Mouse (Mus musculus) cortical plate, adult 2 months (tissue): Measurements from ENCODE around the gene Dyrk1a. TPM values are rescaled to one million over a fixed set of nuclear protein-coding genes. Genes with fewer than 3 reads are reported as not detected.

Experiments
- H3K27ac ChIP-seq: fragments of 200-500 bp; 2 replicates; pipeline ENCODE4 v1.5.1; 2012; ENCODE audit warnings: low read length, control low read depth, inconsistent platforms; ENCODE audit not compliant: insufficient read depth
- H3K4me1 ChIP-seq: fragments of 200-500 bp; 2 replicates; pipeline ENCODE4 v1.6.1; 2011; ENCODE audit warnings: low read length; ENCODE audit not compliant: control insufficient read depth, insufficient read depth
- H3K4me3 ChIP-seq: fragments of 200-500 bp; 2 replicates; pipeline ENCODE4 v1.5.1; 2011; ENCODE audit warnings: mild to moderate bottlenecking, low read length, control low read depth; ENCODE audit not compliant: insufficient read depth
- CTCF ChIP-seq: fragments of 200-500 bp; IDR thresholded peaks from 2 replicates; pipeline ENCODE4 v1.5.1; 2011; ENCODE audit warnings: mild to moderate bottlenecking, control low read depth, low read length; ENCODE audit not compliant: insufficient read depth; ENCODE audit errors: extremely low read depth
- POLR2A ChIP-seq: fragments of 200-500 bp; IDR thresholded peaks from 2 replicates; pipeline ENCODE4 v1.6.1; 2011; ENCODE audit warnings: mild to moderate bottlenecking, low read length, control low read depth; ENCODE audit not compliant: insufficient read depth; ENCODE audit errors: extremely low read depth
- polyA plus RNA-seq: library from polyadenylated mRNA; depleted of rRNA; stranded (reverse); fragments of >200 nt; gene quantifications from 2 replicates; pipeline ENCODE4 v1.2.3, GENCODE M21; 2012

Dyrk1a gene
- polyA plus RNA-seq, 1 experiment: 41.2 TPM

DNA sequence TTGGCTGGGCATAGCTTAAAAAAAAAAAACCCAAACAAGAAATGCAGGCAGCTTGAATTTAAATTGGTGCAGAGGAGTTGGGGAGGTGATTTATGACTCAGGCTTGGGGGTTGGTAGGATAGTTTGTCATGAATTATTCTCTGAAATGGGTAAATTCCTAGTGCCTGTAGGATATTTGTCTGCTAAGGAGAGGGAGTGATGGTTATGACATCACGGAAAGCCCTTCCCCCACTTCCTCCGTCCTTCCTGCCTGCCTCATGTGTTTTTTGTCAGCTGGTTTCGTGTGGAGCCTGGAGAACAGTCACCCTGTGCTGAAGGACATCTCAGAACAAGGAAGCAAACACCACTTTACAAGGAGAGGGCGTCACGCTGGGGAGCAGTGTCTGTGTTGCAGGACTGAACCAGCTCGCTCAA lies 31.7 kb downstream of the Dyrk1a start:
- H3K4me1 ChIP-seq: peaks cover 30% of the 10 kb centered on the region
- TF ChIP-seq POLR2A (no peak), CTCF (no peak)
- H3K27ac ChIP-seq: 0 out of 2 replicates have a peak overlapping the region, but pooled peaks have one; percentile 28
- H3K4me3 ChIP-seq: no peak overlapping the region

DNA sequence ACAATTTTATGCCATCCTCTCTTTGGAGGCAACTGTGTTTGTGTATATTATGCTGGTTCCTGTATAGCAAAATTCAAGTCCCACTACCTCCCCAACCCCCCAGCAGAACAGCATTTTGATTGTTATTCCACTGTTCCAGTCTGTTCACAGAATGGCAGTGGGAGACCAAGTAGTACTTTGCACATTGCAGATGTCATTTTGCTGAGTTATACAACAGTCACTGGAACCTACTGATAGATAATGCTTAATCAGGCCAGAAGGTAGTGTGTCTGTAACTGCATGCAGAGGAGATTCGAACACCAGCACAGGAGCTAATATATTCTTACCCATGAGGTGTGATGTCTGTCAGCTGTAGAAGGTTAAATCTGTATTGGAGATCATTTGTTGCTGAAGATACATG lies 32.4 kb downstream of the Dyrk1a start:
- TF ChIP-seq POLR2A (no peak), CTCF (no peak)
- peaks cover 30% of the 10 kb centered on the region for H3K4me1 ChIP-seq
- H3K27ac ChIP-seq: no peak overlapping the region
- H3K4me3 ChIP-seq: no peak overlapping the region

DNA sequence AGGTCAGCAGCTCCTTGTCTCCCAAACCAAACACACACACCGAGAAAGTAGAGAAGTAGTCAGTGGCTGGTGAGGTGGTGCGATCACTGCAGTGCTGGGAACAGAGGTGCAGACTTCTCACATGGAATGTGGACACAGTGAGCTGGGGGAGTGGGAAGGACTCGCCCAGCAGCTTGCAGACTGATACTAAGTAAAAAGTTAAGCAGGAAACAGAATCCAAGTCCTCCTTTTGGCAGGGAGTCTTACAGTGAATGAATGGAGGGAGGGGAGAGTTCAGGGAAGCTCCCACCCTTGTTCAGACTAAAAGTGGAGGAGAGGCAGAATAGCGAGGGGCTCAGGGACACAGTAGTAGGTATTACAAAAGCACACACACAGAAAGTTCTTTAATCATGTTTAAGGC lies 32.9 kb downstream of the Dyrk1a start:
- Histone ChIP-seq H3K4me1 (peaks cover 33% of the 10 kb centered on the region), H3K27ac (0 out of 2 replicates have a peak overlapping the region, but pooled peaks have one; percentile 34), H3K4me3 (no peak overlapping the region)
- no peak for TF ChIP-seq POLR2A
- no peak for TF ChIP-seq CTCF

DNA sequence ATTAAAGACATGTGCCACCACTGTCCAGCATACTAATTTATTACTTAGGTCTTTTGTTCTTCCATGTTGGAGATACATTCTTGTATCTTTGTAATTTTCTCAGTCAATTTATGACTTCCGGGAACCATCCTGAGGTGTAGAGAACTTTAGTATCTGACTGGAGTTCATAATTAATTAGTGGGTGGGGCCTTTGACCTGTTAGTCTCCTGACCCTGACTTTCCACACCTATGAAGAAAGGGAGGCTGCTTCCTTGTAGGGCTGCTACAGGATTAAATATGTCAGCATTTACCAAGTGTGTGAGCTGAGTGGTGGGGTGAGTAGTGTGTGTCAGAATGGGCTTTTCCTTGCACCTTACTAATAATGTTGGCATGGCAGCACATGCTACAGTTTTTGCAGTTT lies 36.4 kb downstream of the Dyrk1a start:
- Histone ChIP-seq H3K4me1 (peaks cover 26% of the 10 kb centered on the region), H3K4me3 (no peak overlapping the region), H3K27ac (no peak overlapping the region)
- TF ChIP-seq POLR2A (no peak), CTCF (no peak)

DNA sequence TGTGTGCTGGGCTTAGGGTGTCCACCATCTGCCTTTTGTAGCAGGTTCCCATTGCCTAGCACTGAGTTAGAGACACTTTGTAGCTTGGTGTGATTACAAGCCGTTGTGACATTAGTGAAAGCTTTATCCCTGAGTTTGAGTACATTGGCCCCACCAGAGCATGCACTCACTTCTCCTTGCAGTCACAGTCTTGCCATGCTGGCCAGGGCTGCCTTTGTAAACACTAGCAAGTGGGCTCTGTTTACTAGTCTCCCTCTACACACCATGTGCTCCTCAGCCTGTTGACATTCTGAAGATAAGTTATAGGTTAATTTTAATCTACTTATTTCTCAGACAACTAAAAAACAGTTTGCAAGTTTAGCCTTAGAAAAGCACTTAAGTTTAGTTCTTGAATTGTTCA lies 37.7 kb downstream of the Dyrk1a start:
- TF ChIP-seq CTCF (no peak), POLR2A (no peak)

DNA sequence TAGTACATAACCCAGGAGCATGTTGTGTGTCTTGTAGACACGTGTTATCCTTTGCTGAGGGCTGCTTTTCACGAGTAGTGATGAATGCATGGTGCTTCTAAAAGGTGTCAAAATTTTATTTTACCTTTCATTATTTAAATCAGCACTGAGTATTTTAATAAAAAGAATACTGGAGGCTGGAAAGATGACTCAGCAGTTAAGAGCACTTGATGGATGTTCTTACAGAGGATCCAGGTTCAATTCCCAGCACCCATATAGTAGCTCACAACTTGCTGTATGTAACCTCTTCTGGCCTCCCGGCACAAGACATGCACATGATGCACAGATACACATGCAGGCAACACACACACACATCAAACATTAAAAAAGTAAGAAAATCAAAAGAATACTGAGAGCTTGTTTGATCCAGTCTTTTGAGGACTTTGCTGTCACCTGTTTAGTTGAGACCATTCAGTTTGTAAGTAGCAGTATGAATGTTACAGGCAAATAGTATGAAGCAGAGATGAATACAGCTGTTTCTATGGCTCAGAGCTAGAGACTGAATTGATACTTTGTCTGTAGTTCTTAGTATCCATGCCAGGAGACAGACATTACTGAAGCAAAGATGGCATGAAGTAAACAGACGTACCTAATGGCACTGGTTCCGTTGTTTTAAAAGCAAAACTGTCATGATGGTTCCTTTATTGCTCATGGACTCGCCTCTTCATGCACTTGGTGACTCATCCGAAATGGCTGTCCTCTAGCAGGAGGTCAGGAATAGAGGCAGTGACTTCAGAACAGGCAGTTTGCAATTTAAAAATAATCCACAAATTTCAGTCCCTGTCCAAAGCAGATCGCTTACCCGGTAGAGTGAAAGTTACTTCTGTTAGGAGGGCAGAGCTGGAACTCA lies 39.1 kb downstream of the Dyrk1a start:
- TF ChIP-seq CTCF (no peak), POLR2A (no peak)
- Histone ChIP-seq H3K4me3 (no peak overlapping the region), H3K27ac (no peak overlapping the region), H3K4me1 (peaks cover 13% of the 10 kb centered on the region)

More for the DNA sequence above, 37.7 kb downstream of the Dyrk1a start:
- no peak overlapping the region for H3K4me3 ChIP-seq
- peaks cover 19% of the 10 kb centered on the region for H3K4me1 ChIP-seq
- H3K27ac ChIP-seq: no peak overlapping the region

DNA sequence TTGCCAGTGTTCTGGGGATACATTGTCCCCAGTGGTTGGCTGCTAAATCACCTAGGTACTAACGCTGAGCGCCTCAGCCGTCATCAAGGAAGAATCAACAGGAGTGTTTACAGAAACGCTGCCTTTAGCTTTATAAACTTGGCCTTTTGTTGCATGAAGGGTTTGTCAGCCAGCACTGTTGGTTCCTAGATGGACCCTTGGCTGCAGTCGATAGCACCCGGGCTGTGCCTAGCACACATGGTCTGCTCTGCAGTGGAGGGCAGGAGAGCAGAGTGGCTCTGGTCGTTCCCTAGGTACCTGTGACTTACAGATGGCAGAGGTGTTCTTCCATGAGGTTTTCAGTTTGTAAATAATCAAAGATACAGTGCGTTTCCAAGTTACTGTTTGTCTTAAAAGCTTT lies 42.8 kb downstream of the Dyrk1a start:
- Histone ChIP-seq H3K4me1 (peaks cover 7% of the 10 kb centered on the region), H3K4me3 (no peak overlapping the region), H3K27ac (no peak overlapping the region)
- no peak for TF ChIP-seq POLR2A
- TF ChIP-seq CTCF: no peak

DNA sequence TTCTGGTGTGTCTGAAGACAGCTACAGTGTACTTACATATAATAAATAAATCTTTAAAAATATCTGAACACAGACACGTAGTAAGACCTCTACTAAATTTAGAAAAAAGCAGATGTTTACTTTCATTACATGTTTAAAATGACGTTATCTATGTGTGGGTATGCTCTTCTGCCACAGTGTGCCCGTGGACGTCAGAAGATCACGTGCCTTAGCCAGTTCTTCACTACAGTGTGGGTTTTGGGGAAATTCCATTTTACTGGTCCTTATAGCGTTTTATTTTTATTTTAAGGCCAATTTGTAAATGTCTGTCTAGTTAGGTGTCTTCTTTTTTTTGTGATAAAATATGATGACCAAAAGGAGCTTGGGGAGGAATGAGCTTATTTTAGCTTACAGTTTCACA lies 47.4 kb downstream of the Dyrk1a start:
- TF ChIP-seq CTCF: no peak
- no peak for TF ChIP-seq POLR2A
- peaks cover 6% of the 10 kb centered on the region; the same call in 1 of the 2 replicates for H3K4me1 ChIP-seq
- no peak overlapping the region for H3K27ac ChIP-seq
- H3K4me3 ChIP-seq: no peak overlapping the region

DNA sequence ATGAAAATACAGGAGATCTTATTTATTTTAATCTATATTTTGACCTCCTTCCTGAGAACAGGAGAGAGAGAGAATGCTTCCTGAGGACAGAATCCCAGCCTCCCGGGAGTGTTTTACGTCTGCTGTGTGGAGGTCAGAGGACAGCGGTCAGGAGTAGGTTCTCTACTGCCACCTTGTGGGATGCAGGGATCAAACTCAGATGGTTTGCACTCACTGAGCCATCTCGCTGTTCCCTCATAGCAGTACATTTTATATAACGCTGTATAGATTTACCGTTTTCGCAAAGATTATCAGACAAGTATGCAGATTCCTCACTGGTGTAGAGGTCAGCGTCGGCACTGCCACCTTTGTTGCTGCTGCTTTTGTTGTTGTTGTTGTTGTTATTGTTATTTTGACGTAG lies 48.7 kb downstream of the Dyrk1a start:
- Histone ChIP-seq H3K4me3 (no peak overlapping the region), H3K4me1 (peaks cover 7% of the 10 kb centered on the region), H3K27ac (no peak overlapping the region)
- TF ChIP-seq POLR2A (no peak), CTCF (peak; percentile 78)

DNA sequence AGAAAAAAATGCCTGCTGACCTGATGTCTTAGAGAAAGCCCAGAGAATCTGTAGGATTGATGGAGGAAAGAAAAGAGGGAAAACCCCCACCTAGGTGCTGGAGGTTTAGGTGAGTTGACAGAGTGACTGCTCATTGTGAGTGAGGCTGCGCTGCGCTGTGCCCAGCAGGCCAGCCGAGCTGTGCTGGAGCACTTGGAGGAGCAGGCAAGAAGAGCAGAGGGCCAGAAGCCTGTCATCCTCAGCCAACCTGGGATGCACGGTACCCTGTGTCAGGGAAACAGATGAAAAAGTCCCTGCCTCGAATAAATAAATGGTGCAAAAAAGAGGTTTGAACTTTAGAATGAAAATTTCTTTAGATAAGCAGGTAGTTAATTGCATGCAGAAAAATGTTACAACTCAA lies 49.5 kb downstream of the Dyrk1a start:
- TF ChIP-seq CTCF (no peak), POLR2A (no peak)
- Histone ChIP-seq H3K27ac (no peak overlapping the region), H3K4me3 (no peak overlapping the region), H3K4me1 (peaks cover 7% of the 10 kb centered on the region)

DNA sequence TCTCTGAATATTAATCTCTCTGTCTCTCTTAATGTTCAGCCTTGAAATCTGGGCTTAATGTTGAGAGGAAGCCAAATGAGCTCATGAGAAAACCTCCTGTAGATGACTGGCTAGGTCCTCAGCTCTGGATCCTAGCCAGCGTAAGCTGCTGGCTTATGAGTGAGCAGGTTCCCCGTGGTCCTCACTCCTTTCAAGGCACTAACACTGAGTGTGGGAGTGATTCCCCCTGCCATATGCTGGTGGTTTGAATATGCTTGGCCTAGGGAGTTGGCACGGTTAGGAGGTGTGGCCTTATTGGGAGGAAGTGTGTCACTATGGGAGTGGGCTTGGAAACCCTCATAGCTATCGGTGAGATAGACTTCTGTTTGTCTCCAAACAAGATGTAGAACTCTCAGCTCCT lies 55.1 kb downstream of the Dyrk1a start:
- Histone ChIP-seq H3K27ac (no peak overlapping the region), H3K4me3 (no peak overlapping the region), H3K4me1 (peaks cover 17% of the 10 kb centered on the region)
- no peak for TF ChIP-seq CTCF
- no peak for TF ChIP-seq POLR2A
